Mouse (Mus musculus) thymus, adult 2 months (tissue): ENCODE measurements around the gene Cbx8. TPM values are rescaled to one million over a fixed set of nuclear protein-coding genes. Genes with fewer than 3 reads are reported as not detected.

Source experiments
- DNase-seq: peaks from one replicate; pipeline ENCODE4 v3.0.0; 2021
- H3K27ac ChIP-seq: fragments of 200-500 bp; 2 replicates; pipeline ENCODE4 v1.5.1; 2012; ENCODE audit warnings: low read length, control low read depth; ENCODE audit not compliant: control insufficient read depth, insufficient read depth
- H3K27me3 ChIP-seq: fragments of 200-500 bp; 2 replicates; pipeline ENCODE4 v1.6.1; 2012; ENCODE audit warnings: mild to moderate bottlenecking, low read length, moderate library complexity, mixed read lengths; ENCODE audit not compliant: control insufficient read depth, insufficient read depth
- H3K36me3 ChIP-seq: fragments of 200-500 bp; 2 replicates; pipeline ENCODE4 v1.6.1; 2012; ENCODE audit warnings: mild to moderate bottlenecking, low read length, moderate library complexity; ENCODE audit not compliant: control insufficient read depth, insufficient read depth
- H3K4me1 ChIP-seq: fragments of 200-500 bp; replicated peaks from 2 replicates; pipeline ENCODE4 v1.6.1; 2012; ENCODE audit warnings: low read length; ENCODE audit not compliant: control insufficient read depth, insufficient read depth
- H3K4me3 ChIP-seq: fragments of 200-500 bp; 2 replicates; pipeline ENCODE4 v1.5.1; 2012; ENCODE audit warnings: mild to moderate bottlenecking, low read length, control low read depth, moderate library complexity; ENCODE audit not compliant: control insufficient read depth, insufficient read depth
- CTCF ChIP-seq: fragments of 200-500 bp; IDR thresholded peaks from 2 replicates; pipeline ENCODE4 v1.5.1; 2012; ENCODE audit warnings: mild to moderate bottlenecking, control low read depth, low read length, moderate library complexity, borderline replicate concordance; ENCODE audit not compliant: control insufficient read depth, poor library complexity, insufficient read depth; ENCODE audit errors: extremely low read depth
- POLR2A ChIP-seq: fragments of 200-500 bp; IDR thresholded peaks from 2 replicates; pipeline ENCODE4 v1.6.1; 2012; ENCODE audit warnings: mild to moderate bottlenecking, low read length, control low read depth, moderate library complexity; ENCODE audit not compliant: control insufficient read depth, poor library complexity, insufficient read depth; ENCODE audit errors: extremely low read depth
- WGBS: fragments of 180-500 bp; shearing (Covaris S2); methylation state at CpG from one replicate; pipeline ENCODE4 v1.1.7; 2018; 5-methylcytosine and 5-hydroxymethylcytosine counted together
- polyA plus RNA-seq: library from polyadenylated mRNA; depleted of rRNA; stranded (reverse); fragments of >200 nt; gene quantifications from 2 replicates; pipeline ENCODE4 v1.2.3, GENCODE M21; 2012

The Cbx8 gene
- polyA plus RNA-seq, 1 experiment, result 8.2 TPM

DNA sequence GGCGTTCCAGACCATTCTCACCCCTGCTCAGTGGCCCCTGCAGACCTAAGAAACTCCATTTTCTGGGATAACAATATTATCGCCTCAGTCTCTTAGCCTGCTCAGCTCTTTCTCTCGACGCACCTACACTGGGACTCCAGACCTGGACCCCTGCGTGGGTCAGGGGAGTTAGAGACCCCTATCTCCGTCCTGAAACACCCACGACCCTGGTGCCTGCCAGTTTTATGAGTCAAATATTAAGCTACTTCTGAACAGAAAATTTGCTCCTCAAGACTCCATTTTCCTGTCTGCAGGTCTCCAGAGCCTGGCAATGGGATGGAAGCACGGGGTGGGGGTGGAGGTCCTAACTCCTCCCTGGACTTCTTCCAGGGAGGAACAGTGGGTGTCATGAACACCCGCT is 16.5 kb upstream of the Cbx8 start:
- H3K4me1 ChIP-seq, result peaks cover 53% of the 10 kb centered on the region
- TF ChIP-seq POLR2A (no peak), CTCF (no peak)
- 9% methylated on average over 9 of the region's 9 CpGs for WGBS
- peak overlapping the region; percentile 81 for H3K4me3 ChIP-seq
- no peak overlapping the region for H3K27ac ChIP-seq
- peaks cover 48% of the 10 kb centered on the region for H3K27me3 ChIP-seq
- DNase-seq, result no peak
- no peaks in the 10 kb centered on the region for H3K36me3 ChIP-seq

DNA sequence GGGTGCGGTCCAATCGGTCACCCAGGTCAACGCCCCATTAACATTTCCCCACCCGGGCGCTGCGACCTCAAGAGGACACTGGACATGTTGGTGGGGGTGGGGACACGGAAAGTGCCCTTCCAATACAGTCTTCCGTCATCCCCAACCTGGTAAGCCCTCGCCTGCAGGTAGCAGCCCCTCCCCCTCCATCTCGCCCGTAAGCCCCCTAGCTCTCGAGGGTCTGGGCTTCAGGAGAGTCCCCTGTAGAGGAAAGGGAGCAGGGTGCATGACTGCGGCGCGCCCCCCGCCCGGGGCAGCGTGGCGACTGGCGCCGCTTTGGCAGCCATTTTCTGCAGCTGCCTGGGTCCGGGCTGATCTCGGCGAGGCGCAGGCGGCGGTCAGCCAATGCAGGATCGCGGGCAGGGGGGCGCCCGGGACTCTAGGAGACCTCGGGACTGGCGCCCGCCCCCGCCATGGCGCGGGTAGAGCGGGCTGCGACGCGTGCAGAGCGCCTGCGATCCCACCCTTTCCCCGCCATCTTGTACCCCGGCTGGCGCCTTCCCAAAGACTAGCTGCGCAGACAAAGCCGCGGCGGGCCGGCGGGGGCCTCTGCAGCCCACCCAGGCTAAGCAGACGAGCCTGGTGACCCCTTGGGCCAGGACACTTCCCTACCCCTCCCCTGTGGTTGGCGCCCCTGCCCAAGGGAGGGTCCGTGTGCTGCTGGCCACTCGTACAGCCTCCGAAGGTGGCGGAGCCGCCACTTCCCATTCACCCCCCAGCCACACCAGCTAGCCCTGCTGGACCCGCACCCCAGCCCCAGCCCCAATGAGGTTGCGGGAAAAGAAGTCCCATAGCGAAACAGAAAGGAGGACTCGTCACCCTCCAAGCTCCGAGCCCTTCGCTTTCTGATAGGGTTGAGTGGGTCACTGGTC is 15.8 kb upstream of the Cbx8 start:
- TF ChIP-seq CTCF (no peak), POLR2A (no peak)
- Histone ChIP-seq H3K4me1 (peaks cover 56% of the 10 kb centered on the region), H3K36me3 (no peaks in the 10 kb centered on the region), H3K27ac (no peak overlapping the region), H3K4me3 (peak overlapping the region; percentile 81), H3K27me3 (peaks cover 52% of the 10 kb centered on the region)
- WGBS, result 1% methylated on average over 64 of the region's 65 CpGs
- peak; percentile 54 for DNase-seq

DNA sequence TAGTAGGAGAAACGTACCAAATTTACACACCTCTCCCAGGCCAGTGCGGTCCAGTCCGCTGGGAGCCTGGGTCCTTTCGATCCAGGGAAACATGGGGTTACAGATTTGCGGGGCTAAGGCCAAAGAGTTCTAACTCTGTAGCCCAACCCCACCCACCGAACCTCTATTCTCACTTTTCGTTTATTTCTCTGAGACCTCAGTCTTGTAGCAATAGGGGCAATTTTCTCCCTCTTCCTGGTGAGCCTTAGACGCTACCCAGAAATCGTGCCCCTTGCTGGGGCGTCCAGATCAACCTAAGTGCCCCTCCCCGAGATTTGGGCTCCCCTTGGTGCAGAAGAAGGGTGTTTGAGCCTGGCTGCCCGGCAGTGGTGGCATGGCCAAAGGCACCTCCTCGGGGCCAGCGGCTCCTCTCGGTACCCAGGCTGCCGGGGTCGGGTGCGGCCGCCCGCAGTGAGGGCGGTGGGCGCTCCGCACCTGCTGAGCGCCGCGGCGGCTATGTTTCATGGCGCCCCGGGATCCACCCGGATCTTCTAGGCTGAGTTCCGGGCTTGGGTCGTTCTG is 14.9 kb upstream of the Cbx8 start:
- no peaks in the 10 kb centered on the region for H3K36me3 ChIP-seq
- DNase-seq, result no peak
- peak overlapping the region; percentile 35 for H3K4me3 ChIP-seq
- no peak overlapping the region for H3K27ac ChIP-seq
- 0 out of 2 replicates have a peak, but pooled peaks have one; percentile 18 for TF ChIP-seq CTCF
- no peak for TF ChIP-seq POLR2A
- 3% methylated on average over 32 of the region's 32 CpGs for WGBS
- peaks cover 59% of the 10 kb centered on the region for H3K4me1 ChIP-seq
- H3K27me3 ChIP-seq, result peaks cover 56% of the 10 kb centered on the region

DNA sequence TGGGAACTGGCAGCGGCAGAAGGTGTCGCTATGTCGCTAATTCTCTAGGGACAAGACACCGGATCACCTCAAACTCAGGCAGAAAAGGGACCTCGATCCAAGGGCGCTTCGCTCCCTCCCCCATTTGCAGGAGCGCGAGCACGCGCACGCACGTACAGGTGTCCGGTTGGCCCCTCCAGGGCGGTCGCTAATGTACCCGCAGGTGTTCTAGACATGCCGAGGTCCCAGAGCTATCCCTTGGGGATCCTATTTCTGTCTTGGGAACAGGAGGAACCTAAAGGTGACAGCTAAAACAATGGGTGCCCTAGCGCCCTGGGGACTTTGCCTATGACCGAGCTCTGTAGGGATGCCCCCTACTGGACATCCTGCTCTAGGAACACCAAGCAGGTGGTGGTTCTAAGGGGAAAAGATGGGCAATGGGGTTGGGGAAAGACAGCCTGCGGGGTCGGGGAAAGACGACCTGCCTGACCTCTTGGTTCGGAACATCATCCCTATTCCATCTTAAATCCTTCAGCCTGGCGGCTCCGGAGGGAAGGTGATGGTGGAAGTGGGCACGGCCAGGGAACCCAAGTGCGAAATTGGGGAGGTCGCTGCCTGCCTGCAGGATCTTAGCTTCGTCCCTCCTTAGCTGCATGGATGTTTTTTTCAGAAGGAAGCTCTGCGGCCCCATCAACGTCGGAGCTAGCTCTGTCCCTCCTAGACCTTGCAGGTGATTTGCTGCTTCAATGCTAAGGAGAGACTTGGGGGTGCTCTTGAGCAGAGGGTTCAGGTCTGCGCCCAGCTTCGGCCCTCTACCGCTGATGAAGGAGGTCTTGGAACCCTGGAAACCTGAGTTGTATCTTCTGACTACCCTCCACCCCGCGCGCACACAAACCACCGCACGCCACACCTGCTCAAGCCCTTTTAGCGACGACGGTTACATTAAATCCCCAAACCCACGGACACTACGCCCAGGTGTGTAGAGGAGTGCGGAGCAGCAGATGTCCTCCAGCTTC is 13.9 kb upstream of the Cbx8 start:
- 4% methylated on average over 47 of the region's 47 CpGs for WGBS

DNA sequence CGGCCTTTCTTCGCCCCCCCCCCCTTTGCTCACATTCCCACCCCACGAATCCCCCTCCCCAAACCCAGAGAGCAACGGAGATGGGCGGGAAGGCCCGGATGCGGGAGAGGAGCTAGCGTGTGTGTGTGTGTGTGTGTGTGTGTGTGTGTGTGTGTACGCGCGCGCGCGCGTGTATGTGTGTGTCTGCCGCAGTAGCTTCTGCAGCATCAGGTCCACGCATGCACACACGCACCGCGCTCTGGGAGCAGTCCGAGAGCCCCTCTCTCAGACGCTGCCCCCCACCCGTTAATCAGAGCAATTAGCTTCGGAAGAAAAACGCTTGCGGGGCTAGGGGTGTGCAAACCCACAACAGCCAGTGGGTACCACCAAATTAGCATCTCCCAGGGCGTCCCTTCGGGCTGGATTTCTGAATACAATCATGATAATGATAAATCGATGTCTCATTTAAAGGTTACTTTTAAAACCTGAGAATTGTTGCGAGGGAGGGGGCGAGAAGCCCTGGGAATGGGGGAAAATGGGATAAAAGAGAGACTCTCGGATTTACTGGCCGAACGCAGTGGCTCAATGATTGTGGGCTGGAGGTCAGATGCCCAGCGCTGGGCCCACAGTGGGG is 13.1 kb upstream of the Cbx8 start:
- H3K27me3 ChIP-seq, result peaks cover 51% of the 10 kb centered on the region
- peak overlapping the region; percentile 22 for H3K4me3 ChIP-seq
- TF ChIP-seq POLR2A, result no peak
- no peak for TF ChIP-seq CTCF
- WGBS, result 3% methylated on average over 34 of the region's 35 CpGs
- no peak overlapping the region for H3K27ac ChIP-seq
- no peak for DNase-seq
- H3K4me1 ChIP-seq, result peaks cover 61% of the 10 kb centered on the region
- no peaks in the 10 kb centered on the region for H3K36me3 ChIP-seq

More for the DNA sequence above, 13.9 kb upstream of the Cbx8 start:
- peak; percentile 63 for DNase-seq
- Histone ChIP-seq H3K27ac (no peak overlapping the region), H3K27me3 (peaks cover 56% of the 10 kb centered on the region), H3K36me3 (no peaks in the 10 kb centered on the region), H3K4me3 (peak overlapping the region; percentile 5), H3K4me1 (peaks cover 61% of the 10 kb centered on the region)
- TF ChIP-seq CTCF (peak; percentile 76; the same call in 1 of the 2 replicates), POLR2A (no peak)
